Mouse (Mus musculus): ENCODE results near the gene March6.

DNA sequence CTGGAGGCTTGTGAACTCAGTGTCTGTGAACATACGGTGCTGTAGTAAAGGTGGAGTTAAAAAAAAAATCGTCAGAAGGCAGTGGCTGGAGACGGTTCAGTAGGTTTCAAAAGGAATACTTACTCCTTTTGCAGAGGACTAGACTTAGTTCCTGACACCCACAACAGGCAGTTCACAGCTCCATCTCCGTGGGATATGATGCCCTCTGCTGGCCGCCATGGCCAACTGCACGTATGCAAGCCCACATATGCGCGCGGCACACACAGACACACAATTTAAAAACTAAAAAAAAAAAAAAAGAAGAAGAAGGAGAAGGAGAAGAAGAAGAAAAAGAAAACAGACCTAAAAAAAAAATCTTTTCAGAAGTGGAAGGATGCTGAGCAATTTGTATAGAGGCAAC lies 111.8 kb downstream of the March6 start:
- TF ChIP-seq GATA1 (IDR thresholded peaks at IDR 0.05; ENCODE audit: low read length) (no peak), TAL1 (IDR thresholded peaks at IDR 0.05; ENCODE audit: low read length) (no peak)
